Mouse (Mus musculus): ENCODE measurements around the gene Creg1. TPM values are rescaled to one million over a fixed set of nuclear protein-coding genes. Genes with fewer than 3 reads are reported as not detected.

Gene Creg1
- total and polyA plus RNA-seq, 2 experiments from 2014 or later, result 22.7 to 42.3 TPM

GRCm38 (mm10) chr1:165724219-165725033 lies 39.1 kb upstream of the Creg1 start:
- DNase-seq (no peak), ATAC-seq (no peak)
- no peak for TF ChIP-seq CTCF (IDR thresholded peaks at IDR 0.05; ENCODE audit: low read depth)
- Histone ChIP-seq H3K27ac (ENCODE audit: low read depth, low read length) (no peak overlapping the region), H3K4me2 (ENCODE audit: low read depth) (no peak overlapping the region), H3K27me3 (ENCODE audit: insufficient read depth, low read length) (no peaks in the 10 kb centered on the region), H3K9ac (no peak overlapping the region), H3K4me3 (ENCODE audit: low read depth, low read length) (no peak overlapping the region), H3K9me3 (ENCODE audit: low read length) (no peaks in the 10 kb centered on the region), H3K4me1 (ENCODE audit: insufficient read depth) (no peaks in the 10 kb centered on the region), H3K36me3 (ENCODE audit: insufficient read depth) (no peaks in the 10 kb centered on the region)
- WGBS, result 58% methylated on average over 11 of the region's 11 CpGs

DNA sequence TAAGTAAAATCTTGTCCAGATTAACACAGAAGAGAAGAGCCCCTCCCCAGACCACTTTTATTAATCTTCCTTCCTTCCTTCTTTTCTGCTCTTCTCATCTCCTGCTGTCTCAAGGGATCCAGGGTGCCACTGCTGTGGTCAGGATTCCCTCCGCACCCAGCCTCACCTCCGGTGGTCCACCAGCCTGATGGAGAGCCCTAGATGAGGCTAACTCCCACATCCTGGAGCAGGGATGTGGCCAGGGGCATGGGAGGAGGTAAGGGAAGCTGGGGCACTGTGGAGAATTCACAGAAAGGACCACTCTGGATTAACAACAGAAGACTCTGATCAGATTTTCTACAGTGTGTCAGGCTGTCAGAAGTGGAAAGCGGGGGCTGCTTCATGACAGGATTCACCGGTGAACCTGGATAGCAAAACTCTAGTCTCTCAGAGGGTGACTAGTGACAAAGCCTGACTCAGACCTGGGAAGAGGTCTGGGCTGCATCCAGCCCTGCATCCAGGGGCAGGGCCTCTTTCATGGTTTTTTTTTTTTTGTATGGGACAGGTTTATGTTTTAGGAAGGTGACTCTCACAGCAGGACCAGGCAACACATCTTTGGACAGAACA lies 38.4 kb upstream of the Creg1 start:
- H3K27me3 ChIP-seq (ENCODE audit: insufficient read depth, low read length), result no peaks in the 10 kb centered on the region
- WGBS, result 94% methylated on average over 4 of the region's 4 CpGs
- H3K36me3 ChIP-seq (ENCODE audit: insufficient read depth), result no peaks in the 10 kb centered on the region
- H3K27ac ChIP-seq (ENCODE audit: low read depth, low read length), result peak overlapping the region; percentile 35; the same call in 1 of the 2 replicates
- DNase-seq (no peak), ATAC-seq (no peak)
- no peak overlapping the region for H3K4me3 ChIP-seq (ENCODE audit: low read depth, low read length)
- H3K4me2 ChIP-seq (ENCODE audit: low read depth), result no peak overlapping the region
- TF ChIP-seq CTCF (IDR thresholded peaks at IDR 0.05; ENCODE audit: low read depth), result no peak
- H3K4me1 ChIP-seq (ENCODE audit: insufficient read depth), result no peaks in the 10 kb centered on the region
- H3K9me3 ChIP-seq (ENCODE audit: low read length), result no peaks in the 10 kb centered on the region
- no peak overlapping the region for H3K9ac ChIP-seq

DNA sequence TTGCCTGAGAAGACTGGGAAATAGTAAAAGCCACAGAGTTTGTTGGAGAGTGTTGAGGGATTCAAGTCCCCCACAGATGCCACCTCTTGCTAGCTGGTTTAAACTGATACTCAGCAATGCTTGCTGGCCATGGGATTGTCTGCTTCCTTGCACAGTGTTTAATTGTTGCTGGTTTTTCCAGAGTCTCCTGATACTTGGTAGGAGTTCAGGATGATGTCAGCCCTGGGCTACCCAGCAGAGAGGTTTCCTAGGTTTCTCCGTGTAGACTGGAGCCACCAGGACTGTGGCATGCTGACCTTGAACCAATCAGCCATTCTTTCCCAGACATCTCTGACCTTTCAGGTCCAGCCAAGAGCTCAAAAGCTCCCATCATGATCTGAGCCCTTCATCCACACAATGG lies 36.6 kb upstream of the Creg1 start:
- H3K9ac ChIP-seq, result no peak overlapping the region
- no peak for TF ChIP-seq CTCF (IDR thresholded peaks at IDR 0.05; ENCODE audit: low read depth)
- DNase-seq (no peak), ATAC-seq (peak; percentile 8; the same call in 1 of the 2 replicates)
- H3K4me1 ChIP-seq (ENCODE audit: insufficient read depth), result no peaks in the 10 kb centered on the region
- H3K27ac ChIP-seq (ENCODE audit: low read depth, low read length), result no peak overlapping the region
- no peak overlapping the region for H3K4me3 ChIP-seq (ENCODE audit: low read depth, low read length)
- WGBS, result 44% methylated on average over 1 of the region's 1 CpGs
- H3K4me2 ChIP-seq (ENCODE audit: low read depth), result no peak overlapping the region
- no peaks in the 10 kb centered on the region for H3K27me3 ChIP-seq (ENCODE audit: insufficient read depth, low read length)
- H3K36me3 ChIP-seq (ENCODE audit: insufficient read depth), result no peaks in the 10 kb centered on the region
- H3K9me3 ChIP-seq (ENCODE audit: low read length), result no peaks in the 10 kb centered on the region

- H3K4me2 ChIP-seq (ENCODE audit: low read depth), result no peak overlapping the region
- H3K27me3 ChIP-seq (ENCODE audit: insufficient read depth, low read length), result no peaks in the 10 kb centered on the region
- TF ChIP-seq CTCF (IDR thresholded peaks at IDR 0.05; ENCODE audit: low read depth), result no peak
- H3K27ac ChIP-seq (ENCODE audit: low read depth, low read length), result no peak overlapping the region
- no peak overlapping the region for H3K4me3 ChIP-seq (ENCODE audit: low read depth, low read length)
- 90% methylated on average over 3 of the region's 3 CpGs for WGBS
- ATAC-seq, result no peak
- H3K36me3 ChIP-seq (ENCODE audit: insufficient read depth), result no peaks in the 10 kb centered on the region
- no peaks in the 10 kb centered on the region for H3K4me1 ChIP-seq (ENCODE audit: insufficient read depth)
- no peaks in the 10 kb centered on the region for H3K9me3 ChIP-seq (ENCODE audit: low read length)
- H3K9ac ChIP-seq, result no peak overlapping the region
- DNase-seq, result no peak
Measured at GRCm38 (mm10) chr1:165728057-165728639, 35.4 kb upstream of the Creg1 start.

DNA sequence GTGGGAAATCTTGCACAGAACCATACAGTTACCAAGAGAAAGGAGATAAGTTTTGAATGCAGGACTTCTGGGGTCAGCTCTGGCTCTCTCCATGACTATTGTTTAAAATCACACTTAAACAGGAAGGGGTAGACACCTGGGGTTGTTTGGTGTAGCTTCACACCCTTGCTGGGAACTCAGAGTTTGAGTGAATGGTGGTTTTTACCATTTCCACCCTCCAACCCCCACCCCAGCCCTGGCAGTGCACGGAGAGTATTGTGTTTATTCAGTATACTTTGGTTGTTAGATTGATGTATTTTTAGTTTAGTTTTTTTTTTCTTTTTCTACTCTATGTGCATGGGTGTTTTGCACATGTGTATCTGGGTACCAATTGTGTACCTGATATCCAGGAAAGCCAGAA lies 33.4 kb upstream of the Creg1 start:
- 50% methylated on average over 1 of the region's 1 CpGs for WGBS
- H3K27ac ChIP-seq (ENCODE audit: low read depth, low read length), result no peak overlapping the region
- no peaks in the 10 kb centered on the region for H3K9me3 ChIP-seq (ENCODE audit: low read length)
- no peaks in the 10 kb centered on the region for H3K27me3 ChIP-seq (ENCODE audit: insufficient read depth, low read length)
- H3K36me3 ChIP-seq (ENCODE audit: insufficient read depth), result no peaks in the 10 kb centered on the region
- no peak overlapping the region for H3K9ac ChIP-seq
- no peaks in the 10 kb centered on the region for H3K4me1 ChIP-seq (ENCODE audit: insufficient read depth)
- ATAC-seq (no peak), DNase-seq (no peak)
- no peak for TF ChIP-seq CTCF (IDR thresholded peaks at IDR 0.05; ENCODE audit: low read depth)
- no peak overlapping the region for H3K4me3 ChIP-seq (ENCODE audit: low read depth, low read length)
- H3K4me2 ChIP-seq (ENCODE audit: low read depth), result no peak overlapping the region

DNA sequence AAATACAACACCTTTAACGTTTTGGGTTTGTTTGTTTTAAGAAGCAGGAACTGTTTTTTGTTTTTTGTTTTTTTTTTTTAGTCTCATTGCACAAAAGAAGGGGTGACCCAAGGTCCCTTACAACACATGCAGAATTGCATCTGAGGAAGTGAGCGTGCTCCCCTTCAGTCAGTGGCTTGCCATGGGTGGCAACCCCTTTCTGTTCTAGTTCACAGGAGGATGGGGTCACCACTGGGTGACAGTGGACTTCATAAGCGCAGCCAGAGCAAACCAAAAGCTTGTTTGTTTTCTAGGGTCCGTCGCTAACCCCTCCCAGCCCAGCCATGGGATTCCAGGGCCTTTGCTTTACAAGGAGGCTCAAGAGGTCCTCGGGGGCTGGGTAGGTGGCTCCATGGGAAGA lies 32.0 kb upstream of the Creg1 start:
- Histone ChIP-seq H3K9ac (no peak overlapping the region), H3K9me3 (ENCODE audit: low read length) (no peaks in the 10 kb centered on the region), H3K36me3 (ENCODE audit: insufficient read depth) (no peaks in the 10 kb centered on the region), H3K4me3 (ENCODE audit: low read depth, low read length) (no peak overlapping the region), H3K27me3 (ENCODE audit: insufficient read depth, low read length) (no peaks in the 10 kb centered on the region), H3K4me1 (ENCODE audit: insufficient read depth) (no peaks in the 10 kb centered on the region), H3K4me2 (ENCODE audit: low read depth) (no peak overlapping the region), H3K27ac (ENCODE audit: low read depth, low read length) (no peak overlapping the region)
- no peak for TF ChIP-seq CTCF (IDR thresholded peaks at IDR 0.05; ENCODE audit: low read depth)
- ATAC-seq, result no peak
- no peak for DNase-seq
- WGBS, result 87% methylated on average over 6 of the region's 6 CpGs

- no peak for TF ChIP-seq CTCF (IDR thresholded peaks at IDR 0.05; ENCODE audit: low read depth)
- Histone ChIP-seq H3K36me3 (ENCODE audit: insufficient read depth) (no peaks in the 10 kb centered on the region), H3K4me2 (ENCODE audit: low read depth) (no peak overlapping the region), H3K4me1 (ENCODE audit: insufficient read depth) (no peaks in the 10 kb centered on the region), H3K9ac (no peak overlapping the region), H3K27me3 (ENCODE audit: insufficient read depth, low read length) (no peaks in the 10 kb centered on the region), H3K4me3 (ENCODE audit: low read depth, low read length) (no peak overlapping the region), H3K27ac (ENCODE audit: low read depth, low read length) (no peak overlapping the region), H3K9me3 (ENCODE audit: low read length) (no peaks in the 10 kb centered on the region)
- WGBS, result 93% methylated on average over 2 of the region's 2 CpGs
- no peak for ATAC-seq
- no peak for DNase-seq
Measured at GRCm38 (mm10) chr1:165734840-165735239, 28.7 kb upstream of the Creg1 start.
